Mouse (Mus musculus) kidney, adult 8-10 months (tissue): ENCODE measurements around the gene Spen.
"Not testable (repeated sequence)": the region's sequence is repeated elsewhere in the genome, so short reads cannot be mapped to it uniquely, and the experiment has no call there.

Source experiments
- DNase-seq, 2 experiments: peaks; one replicate each; pipeline ENCODE4 v3.0.0; 2022

Spen gene

GRCm38 (mm10) chr4:141559131-141559897 is 20.9 kb upstream of the Spen start:
- DNase-seq: peak; percentile 81 to 93

- no peak for DNase-seq
These were observed 20.3 kb upstream of the Spen start for GRCm38 (mm10) chr4:141558658-141559057.

GRCm38 (mm10) chr4:141556163-141556562 is 17.8 kb upstream of the Spen start:
- not testable (repeated sequence) for DNase-seq

GRCm38 (mm10) chr4:141554255-141554865 is 16.0 kb upstream of the Spen start:
- DNase-seq: not testable (repeated sequence)

GRCm38 (mm10) chr4:141552484-141552883 is 14.1 kb upstream of the Spen start:
- DNase-seq: no peak

GRCm38 (mm10) chr4:141547299-141547698 is 8.9 kb upstream of the Spen start:
- DNase-seq: no peak

GRCm38 (mm10) chr4:141546334-141547200 is 8.2 kb upstream of the Spen start:
- DNase-seq: peak; percentile 85 to 87

GRCm38 (mm10) chr4:141545743-141546333 is 7.4 kb upstream of the Spen start:
- DNase-seq: peak; percentile 98 to 99

- DNase-seq: peak; percentile 88 to 90
These were observed 6.8 kb upstream of the Spen start for GRCm38 (mm10) chr4:141545071-141545742.

GRCm38 (mm10) chr4:141544536-141544935 is 6.1 kb upstream of the Spen start:
- DNase-seq: no peak

GRCm38 (mm10) chr4:141543593-141543992 is 5.2 kb upstream of the Spen start:
- no peak for DNase-seq

- DNase-seq: peak; percentile 44 to 54
These were observed 3.5 kb upstream of the Spen start for GRCm38 (mm10) chr4:141541851-141542250.

GRCm38 (mm10) chr4:141540844-141541243 is 2.4 kb upstream of the Spen start:
- no peak for DNase-seq

GRCm38 (mm10) chr4:141539213-141539767 is 893 bp upstream of the Spen start:
- no peak for DNase-seq

GRCm38 (mm10) chr4:141537706-141538407 is 540 bp downstream of the Spen start:
- no peak for DNase-seq

- DNase-seq: no peak
These were observed 1.2 kb downstream of the Spen start for GRCm38 (mm10) chr4:141537226-141537610.

- peak; percentile 64 to 69 for DNase-seq
These were observed 1.8 kb downstream of the Spen start for GRCm38 (mm10) chr4:141536291-141537225.

GRCm38 (mm10) chr4:141534947-141535680 is 3.3 kb downstream of the Spen start:
- DNase-seq: peak; percentile 39 to 44

GRCm38 (mm10) chr4:141530979-141531378 is 7.4 kb downstream of the Spen start:
- DNase-seq: no peak

- DNase-seq: no peak
These were observed 9.5 kb downstream of the Spen start for GRCm38 (mm10) chr4:141528938-141529337.
